Mouse (Mus musculus): ENCODE measurements around the gene Prickle1.

The Prickle1 gene

GRCm38 (mm10) chr15:93595746-93596145, at the start of gene Prickle1:
Gene Prickle1 (minus strand): TSS chr15:93595891.
- ATAC-seq (ENCODE audit: low TSS enrichment): peak; percentile 72

- ATAC-seq (ENCODE audit: low TSS enrichment): no peak
Observed at GRCm38 (mm10) chr15:93640221-93640620, 44.5 kb upstream of the Prickle1 start.

GRCm38 (mm10) chr15:93636976-93637375, 41.3 kb upstream of the Prickle1 start:
- ATAC-seq (ENCODE audit: low TSS enrichment): peak; percentile 64; the same call in 1 of the 2 replicates

- ATAC-seq (ENCODE audit: low TSS enrichment): no peak
Observed at GRCm38 (mm10) chr15:93635603-93636002, 39.9 kb upstream of the Prickle1 start.

- ATAC-seq (ENCODE audit: low TSS enrichment): no peak
Observed at GRCm38 (mm10) chr15:93634536-93634935, 38.8 kb upstream of the Prickle1 start.

- ATAC-seq (ENCODE audit: low TSS enrichment): no peak
Observed at GRCm38 (mm10) chr15:93630001-93630541, 34.4 kb upstream of the Prickle1 start.

GRCm38 (mm10) chr15:93629201-93629600, 33.5 kb upstream of the Prickle1 start:
- no peak for ATAC-seq (ENCODE audit: low TSS enrichment)

- no peak; the same call in 1 of the 2 replicates for ATAC-seq (ENCODE audit: low TSS enrichment)
Observed at GRCm38 (mm10) chr15:93627836-93628797, 32.4 kb upstream of the Prickle1 start.

GRCm38 (mm10) chr15:93619551-93619950, 23.9 kb upstream of the Prickle1 start:
- ATAC-seq (ENCODE audit: low TSS enrichment): no peak

GRCm38 (mm10) chr15:93618442-93619150, 22.9 kb upstream of the Prickle1 start:
- no peak for ATAC-seq (ENCODE audit: low TSS enrichment)

GRCm38 (mm10) chr15:93616277-93616676, 20.6 kb upstream of the Prickle1 start:
- ATAC-seq (ENCODE audit: low TSS enrichment): peak; percentile 80; the same call in 1 of the 2 replicates

- no peak for ATAC-seq (ENCODE audit: low TSS enrichment)
Observed at GRCm38 (mm10) chr15:93615031-93615430, 19.3 kb upstream of the Prickle1 start.

GRCm38 (mm10) chr15:93613606-93614005, 17.9 kb upstream of the Prickle1 start:
- ATAC-seq (ENCODE audit: low TSS enrichment): no peak

- ATAC-seq (ENCODE audit: low TSS enrichment): no peak
Observed at GRCm38 (mm10) chr15:93611536-93612300, 16.0 kb upstream of the Prickle1 start.

- ATAC-seq (ENCODE audit: low TSS enrichment): peak; percentile 59
Observed at GRCm38 (mm10) chr15:93610721-93611201, 15.1 kb upstream of the Prickle1 start.

- peak; percentile 93 for ATAC-seq (ENCODE audit: low TSS enrichment)
Observed at GRCm38 (mm10) chr15:93610288-93610687, 14.6 kb upstream of the Prickle1 start.

GRCm38 (mm10) chr15:93602850-93603249, 7.2 kb upstream of the Prickle1 start:
- ATAC-seq (ENCODE audit: low TSS enrichment): no peak

GRCm38 (mm10) chr15:93601461-93602015, 5.8 kb upstream of the Prickle1 start:
- ATAC-seq (ENCODE audit: low TSS enrichment): no peak

- no peak for ATAC-seq (ENCODE audit: low TSS enrichment)
Observed at GRCm38 (mm10) chr15:93596991-93597390, 1.3 kb upstream of the Prickle1 start.

- ATAC-seq (ENCODE audit: low TSS enrichment): peak; percentile 51
Observed at GRCm38 (mm10) chr15:93596285-93596684, 594 bp upstream of the Prickle1 start.
